Mouse (Mus musculus) adrenal gland, postnatal 4 days (tissue): ENCODE results near the gene Exosc2. TPM values are rescaled to one million over a fixed set of nuclear protein-coding genes. Genes with fewer than 3 reads are reported as not detected.

ENCODE experiments used
- DNase-seq, 2 experiments: peaks; one replicate each; pipeline ENCODE4 v3.0.0; 2021 to 2022; ENCODE audit warnings: low spot score in 2 of 2, mixed read lengths in 2 of 2
- total RNA-seq, 2 experiments: library from RNA; stranded (reverse); gene quantifications; 2 replicates each; pipeline ENCODE4 v1.2.3; 2021

Gene Exosc2
- total RNA-seq, 2 experiments from 2014 or later: 32.9 to 37.4 TPM

DNA sequence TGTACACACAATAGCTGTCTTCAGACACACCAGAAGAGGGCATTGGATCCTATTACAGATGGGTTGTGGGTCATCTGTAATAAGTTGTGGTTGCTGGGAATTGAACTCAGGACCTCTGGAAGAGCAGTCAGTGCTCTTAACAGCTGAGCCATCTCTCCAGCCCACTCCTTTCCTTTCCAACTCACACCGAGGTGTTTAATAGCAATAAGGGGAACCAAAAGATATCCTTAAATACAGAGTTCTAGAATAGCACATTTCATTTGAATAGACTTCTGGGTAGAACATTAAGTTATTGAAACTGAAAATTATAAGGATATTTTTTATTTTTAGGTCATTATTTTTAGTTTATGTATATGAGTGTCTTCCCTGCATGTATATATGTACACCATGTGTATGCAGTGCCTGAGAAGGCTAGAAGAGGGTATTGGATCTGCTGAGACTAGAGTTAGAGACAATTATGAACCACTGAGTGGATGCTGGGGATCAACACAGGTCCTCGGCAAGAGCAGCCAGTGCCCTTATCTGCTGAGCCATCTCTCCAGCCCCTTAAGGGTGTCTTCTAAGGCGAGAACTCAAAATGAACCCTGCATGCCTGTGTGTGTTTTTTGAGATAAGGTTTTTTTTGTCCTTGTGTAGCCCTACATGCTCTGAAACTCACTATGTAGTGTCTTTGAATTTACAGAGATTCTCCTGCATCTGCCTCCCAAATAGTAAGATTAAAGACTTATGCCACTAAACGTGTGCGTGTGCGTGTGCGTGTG is 54.4 kb downstream of the Exosc2 start:
- DNase-seq: no peak

DNA sequence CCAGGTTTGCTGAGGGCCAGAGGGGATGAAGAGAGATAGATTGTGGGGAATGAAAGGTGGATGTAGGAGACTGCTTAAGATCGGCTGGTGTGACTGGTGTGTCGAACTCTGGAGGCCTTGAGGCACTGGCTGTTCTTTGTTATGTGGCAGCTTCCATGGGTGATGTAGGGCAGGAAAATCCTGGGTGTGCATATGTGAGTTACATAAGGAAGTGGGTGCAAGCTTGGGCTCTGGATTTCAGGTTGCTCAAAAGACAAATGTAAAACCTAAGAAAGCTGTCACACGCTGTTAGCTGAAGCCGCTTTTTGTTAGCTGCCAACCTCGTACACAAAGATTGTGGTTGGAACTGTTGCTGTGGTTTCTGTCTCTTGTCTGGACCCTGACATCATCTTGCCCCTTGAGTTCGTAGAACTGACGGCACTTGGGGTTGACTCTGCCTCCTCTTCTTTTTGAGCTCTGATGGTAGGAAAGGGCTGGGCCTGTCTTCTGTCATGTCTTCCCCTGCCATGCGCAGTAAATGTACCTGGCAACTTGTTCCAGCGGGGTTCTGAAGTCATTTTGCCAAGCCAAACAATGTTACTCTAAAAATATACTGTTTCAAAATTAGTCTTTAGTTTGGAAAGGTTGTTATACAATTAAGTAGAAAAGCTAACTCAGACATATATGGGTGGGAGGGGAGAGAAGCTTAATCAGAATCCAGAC is 57.2 kb downstream of the Exosc2 start:
- no peak for DNase-seq

DNA sequence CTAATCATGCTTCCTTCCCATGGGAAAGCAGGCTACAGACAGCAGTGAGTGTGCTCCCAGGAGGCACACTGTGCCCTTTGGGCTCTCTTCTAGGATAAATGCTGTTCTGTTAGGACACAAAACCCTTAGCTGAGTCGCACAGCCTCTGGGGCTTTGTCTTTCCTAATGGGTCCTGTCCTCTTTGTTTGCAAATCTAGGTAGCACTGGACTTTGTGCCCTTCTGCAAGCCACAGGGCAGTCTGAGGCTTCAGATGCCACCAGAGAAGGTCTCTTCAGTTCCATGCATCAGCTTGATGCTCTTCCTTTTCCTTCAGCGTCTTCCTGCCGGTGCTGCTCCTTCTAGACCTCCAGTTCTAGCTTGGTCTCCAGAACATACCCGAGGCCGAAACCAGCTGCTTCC is 60.1 kb downstream of the Exosc2 start:
- no peak for DNase-seq

Other genes starting within 250 kb of the Exosc2 start
- gene Ass1, start 200.5 kb upstream of the Exosc2 start, total RNA-seq: 10 to 100 TPM; 53.1 to 95.2 TPM
- gene Fubp3, start 98.1 kb upstream of the Exosc2 start, total RNA-seq: 10 to 100 TPM; 87.0 to 91.6 TPM
- gene Prdm12, start 30.7 kb upstream of the Exosc2 start, total RNA-seq: not detected
- 100 to 1,000 TPM; 109 to 112 TPM for gene Abl1, start 17.7 kb downstream of the Exosc2 start, total RNA-seq
- not detected for gene Qrfp, start 139.9 kb downstream of the Exosc2 start, total RNA-seq
- 1 to 10 TPM; 1.1 to 2.2 TPM for gene Fibcd1, start 175.3 kb downstream of the Exosc2 start, total RNA-seq
- gene Lamc3, start 216.6 kb downstream of the Exosc2 start, total RNA-seq: 10 to 100 TPM; 18.7 to 19.6 TPM